ENCODE assay signal across 13 mouse cellular contexts in genomic region chr3:101136483-101136882, GRCm38 (mm10). TPM values are rescaled to one million over a fixed set of nuclear protein-coding genes. Genes with fewer than 3 reads are reported as not detected.
DNase-seq lines count a peak whose midpoint lies in the region; ATAC-seq and TF ChIP-seq lines count a peak whose summit lies in the region.
"Had no signal": no experiment of that assay in that cellular context is flagged by ENCODE, and none has a peak within 500 bp of the region (broad histone marks: within the 10 kb centered on the region; RNA-seq: fewer than 3 reads in every experiment).

No protein-coding gene starts in this region.

- no peaks in the 10 kb centered on the region for H3K4me1 ChIP-seq in forebrain, postnatal 0 days (ENCODE audit: insufficient read depth)
- H3K4me1 ChIP-seq in forebrain, embryonic 13.5 days = 0 out of 2 replicates have a peak, but pooled peaks cover 6% of the 10 kb centered on the region
- H3K4me1 ChIP-seq in midbrain, embryonic 16.5 days (ENCODE audit: control insufficient read depth, insufficient read depth, low read length) = no peaks in the 10 kb centered on the region
- no peaks in the 10 kb centered on the region for H3K4me1 ChIP-seq in intestine, postnatal 0 days (replicated peaks; ENCODE audit: control insufficient read depth, insufficient read depth, low read length)

- WGBS in forebrain, postnatal 0 days = 49% methylated on average over 11 of the region's 11 CpGs
- WGBS in forebrain, embryonic 13.5 days = 56% methylated on average over 11 of the region's 11 CpGs
- WGBS in midbrain, embryonic 16.5 days = 53% methylated on average over 11 of the region's 11 CpGs
- WGBS in intestine, postnatal 0 days = 37% methylated on average over 11 of the region's 11 CpGs

- no peaks in the 10 kb centered on the region for H3K27me3 ChIP-seq in forebrain, postnatal 0 days (ENCODE audit: insufficient read depth, low read length)
- no peaks in the 10 kb centered on the region for H3K27me3 ChIP-seq in forebrain, embryonic 13.5 days
- no peaks in the 10 kb centered on the region for H3K27me3 ChIP-seq in midbrain, embryonic 16.5 days (ENCODE audit: control insufficient read depth, insufficient read depth, low read depth, low read length)
- no peaks in the 10 kb centered on the region for H3K27me3 ChIP-seq in intestine, postnatal 0 days (replicated peaks; ENCODE audit: control insufficient read depth, insufficient read depth, low read length)
- H3K27me3 ChIP-seq: embryonic facial prominence, embryonic 13.5 days had no signal

- H3K36me3 ChIP-seq in forebrain, postnatal 0 days (ENCODE audit: insufficient read depth) = no peaks in the 10 kb centered on the region
- H3K36me3 ChIP-seq in forebrain, embryonic 13.5 days (ENCODE audit: poor library complexity, severe bottlenecking) = no peaks in the 10 kb centered on the region
- H3K36me3 ChIP-seq in midbrain, embryonic 16.5 days (ENCODE audit: control insufficient read depth, insufficient read depth, low read length) = no peaks in the 10 kb centered on the region
- H3K36me3 ChIP-seq in intestine, postnatal 0 days (ENCODE audit: control insufficient read depth, insufficient read depth) = no peaks in the 10 kb centered on the region
- H3K36me3 ChIP-seq: embryonic facial prominence, embryonic 13.5 days had no signal

- H3K9me3 ChIP-seq in forebrain, postnatal 0 days (ENCODE audit: low read length) = no peaks in the 10 kb centered on the region
- no peaks in the 10 kb centered on the region for H3K9me3 ChIP-seq in forebrain, embryonic 13.5 days (replicated peaks)
- H3K9me3 ChIP-seq in midbrain, embryonic 16.5 days (replicated peaks; ENCODE audit: control insufficient read depth, low read length, poor library complexity, severe bottlenecking) = no peaks in the 10 kb centered on the region
- H3K9me3 ChIP-seq in intestine, postnatal 0 days (ENCODE audit: control insufficient read depth) = no peaks in the 10 kb centered on the region
- H3K9me3 ChIP-seq: embryonic facial prominence, embryonic 13.5 days had no signal

- H3K4me2 ChIP-seq in forebrain, postnatal 0 days (ENCODE audit: low read depth) = no peak overlapping the region
- no peak overlapping the region for H3K4me2 ChIP-seq in forebrain, embryonic 13.5 days
- no peak overlapping the region for H3K4me2 ChIP-seq in midbrain, embryonic 16.5 days (ENCODE audit: low read length)
- H3K4me2 ChIP-seq in intestine, postnatal 0 days (replicated peaks; ENCODE audit: low read depth) = no peak overlapping the region
- H3K4me2 ChIP-seq: embryonic facial prominence, embryonic 13.5 days had no signal

- no peak for DNase-seq in forebrain, postnatal 0 days
- peak; percentile 27 for DNase-seq in ZHBTc4 (ENCODE audit: low read depth, low spot score)
- peak; percentile 24 for DNase-seq in kidney, adult 9 months
- no peak for DNase-seq in thymus, postnatal 4 days
- no peak for DNase-seq in frontal cortex, postnatal 25 days (ENCODE audit: low spot score in 2 of 2)
- DNase-seq: gastrocnemius, adult 2 months; heart, postnatal 4 days; thymus, postnatal 36 days had no signal

- TF ChIP-seq CTCF in forebrain, postnatal 0 days (IDR thresholded peaks at IDR 0.05; ENCODE audit: low read depth) = no peak
- TF ChIP-seq CTCF in intestine, postnatal 0 days (IDR thresholded peaks at IDR 0.05; ENCODE audit: low read depth) = no peak

- H3K9ac ChIP-seq in forebrain, postnatal 0 days = no peak overlapping the region
- H3K9ac ChIP-seq in forebrain, embryonic 13.5 days = no peak overlapping the region
- H3K9ac ChIP-seq in midbrain, embryonic 16.5 days (ENCODE audit: low read depth, low read length) = 0 out of 2 replicates have a peak overlapping the region, but pooled peaks have one; percentile 22
- no peak overlapping the region for H3K9ac ChIP-seq in intestine, postnatal 0 days (ENCODE audit: low read depth, low read length)
- H3K9ac ChIP-seq: embryonic facial prominence, embryonic 13.5 days had no signal

- ATAC-seq in forebrain, postnatal 0 days = peak; percentile 16; the same call in 1 of the 2 replicates
- no peak for ATAC-seq in forebrain, embryonic 13.5 days
- 0 out of 2 replicates have a peak, but pooled peaks have one; percentile 33 for ATAC-seq in midbrain, embryonic 16.5 days
- no peak for ATAC-seq in intestine, postnatal 0 days

- H3K4me3 ChIP-seq in forebrain, postnatal 0 days (ENCODE audit: low read depth, low read length) = no peak overlapping the region
- no peak overlapping the region for H3K4me3 ChIP-seq in forebrain, embryonic 13.5 days
- H3K4me3 ChIP-seq in midbrain, embryonic 16.5 days (ENCODE audit: low read depth, low read length) = no peak overlapping the region
- no peak overlapping the region for H3K4me3 ChIP-seq in intestine, postnatal 0 days (ENCODE audit: low read depth, low read length)
- H3K4me3 ChIP-seq: embryonic facial prominence, embryonic 13.5 days; gastrocnemius, adult 2 months had no signal

- H3K27ac ChIP-seq in forebrain, postnatal 0 days (ENCODE audit: low read depth, low read length) = no peak overlapping the region
- no peak overlapping the region for H3K27ac ChIP-seq in forebrain, embryonic 13.5 days
- no peak overlapping the region for H3K27ac ChIP-seq in midbrain, embryonic 16.5 days (ENCODE audit: low read length)
- H3K27ac ChIP-seq in intestine, postnatal 0 days (ENCODE audit: low read depth, low read length) = no peak overlapping the region
- H3K27ac ChIP-seq: embryonic facial prominence, embryonic 13.5 days; gastrocnemius, adult 2 months had no signal

RNA-seq across cellular contexts. Expression of gene Ptgfrn, which starts 26.4 kb away (rescaled TPM):
- 37.7 and 40.2 TPM in 2 replicates for total RNA-seq in forebrain, postnatal 0 days (2014; rRNA removed)
- polyA plus RNA-seq in forebrain, postnatal 0 days (2015; fragmentation: Nextera tagmentation; extraction: Ambion mirVana) = 2.7 and 3.2 TPM in 2 replicates
- polyA plus RNA-seq in forebrain, embryonic 13.5 days (2015; fragmentation: Nextera tagmentation; extraction: Ambion mirVana) = 4.0 and 4.5 TPM in 2 replicates
- polyA plus RNA-seq in midbrain, embryonic 16.5 days (2015; fragmentation: Nextera tagmentation; extraction: Ambion mirVana) = 2.6 and 2.9 TPM in 2 replicates
- 5.6 and 6.1 TPM in 2 replicates for polyA plus RNA-seq in intestine, postnatal 0 days (2015; fragmentation: Nextera tagmentation; extraction: Ambion mirVana)
- total RNA-seq: megakaryocyte-erythroid progenitor cell, adult 5-6 weeks had no signal

Comparison
In these comparisons a context has a peak if more than half of its experiments do, and no peak if none do; other contexts are left out.
1. ATAC-seq: peak in forebrain, postnatal 0 days (single experiment) and midbrain, embryonic 16.5 days (single experiment); none in forebrain, embryonic 13.5 days (single experiment) and intestine, postnatal 0 days (single experiment).
2. DNase-seq: peak in ZHBTc4 (single experiment) and kidney, adult 9 months (single experiment); none in forebrain, postnatal 0 days (single experiment), thymus, postnatal 4 days (single experiment) and frontal cortex, postnatal 25 days (0 of 2).